Mouse (Mus musculus) myocyte (in vitro differentiated cells): ENCODE measurements around the gene Fcho1.

ENCODE experiments used
- MYOD1 ChIP-seq, 3 experiments: IDR thresholded peaks; one replicate each; pipeline ENCODE4 v1.6.1; 2011; ENCODE audit warnings: control low read depth in 2 of 3, low read depth in 2 of 3, mild to moderate bottlenecking in 2 of 3, moderate library complexity in 1 of 3; ENCODE audit not compliant: insufficient read length in 2 of 3, control insufficient read depth in 1 of 3
- MYOG ChIP-seq, 3 experiments: IDR thresholded peaks; one replicate each; pipeline ENCODE4 v1.6.1; 2011; ENCODE audit warnings: control low read depth in 2 of 3, low read depth in 2 of 3, mild to moderate bottlenecking in 2 of 3; ENCODE audit not compliant: insufficient read length in 2 of 3, control insufficient read depth in 1 of 3, insufficient read depth in 1 of 3
- POLR2A ChIP-seq: IDR thresholded peaks from one replicate; pipeline ENCODE4 v1.6.1; 2011; ENCODE audit warnings: low read depth, mild to moderate bottlenecking, control low read depth, moderate library complexity; ENCODE audit not compliant: insufficient read length
- POLR2AphosphoS2 ChIP-seq: IDR thresholded peaks from one replicate; pipeline ENCODE4 v1.6.1; 2011; ENCODE audit warnings: low read depth, control low read depth; ENCODE audit not compliant: insufficient read length
- TCF3 ChIP-seq: IDR thresholded peaks from one replicate; pipeline ENCODE4 v1.6.1; 2011; ENCODE audit warnings: low read depth, control low read depth; ENCODE audit not compliant: insufficient read length
- USF1 ChIP-seq: IDR thresholded peaks from one replicate; pipeline ENCODE4 v1.6.1; 2011; ENCODE audit warnings: low read depth, mild to moderate bottlenecking, control low read depth, moderate library complexity

DNA sequence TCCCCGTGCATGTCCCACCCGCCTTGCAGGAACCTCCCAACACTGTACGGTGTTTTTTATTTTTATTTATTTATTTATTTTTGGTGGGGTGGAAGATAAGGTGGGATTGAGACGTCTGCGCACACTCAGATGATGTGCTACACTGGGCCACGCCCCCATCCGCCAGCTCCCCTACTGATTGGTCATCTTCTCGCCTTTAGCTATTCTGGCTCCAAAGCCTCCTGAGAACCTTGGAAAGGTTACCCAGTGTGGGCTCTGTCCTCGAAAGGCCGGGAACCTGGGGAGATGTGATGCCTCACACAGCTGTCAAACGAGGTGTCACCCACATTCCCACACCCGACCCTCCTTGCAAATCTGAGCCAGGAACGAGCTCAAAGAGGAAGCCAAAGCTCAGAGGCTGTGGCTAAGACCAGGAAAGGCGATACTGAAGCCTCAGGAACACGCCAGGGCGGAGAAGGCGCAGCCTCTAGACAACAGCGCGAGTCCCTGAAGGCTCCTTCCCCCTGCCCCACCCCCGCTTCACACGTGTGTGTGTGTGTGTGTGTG is 2.8 kb upstream of the Fcho1 start:
- TF ChIP-seq MYOG (IDR thresholded peaks at IDR 0.05; ENCODE audit: control insufficient read depth in 1 of 3, insufficient read depth in 1 of 3, insufficient read length in 2 of 3, low read depth in 2 of 3): no peak
- TF ChIP-seq TCF3: no peak
- no peak for TF ChIP-seq POLR2A
- no peak for TF ChIP-seq USF1
- no peak for TF ChIP-seq MYOD1 (IDR thresholded peaks at IDR 0.05; ENCODE audit: control insufficient read depth in 1 of 3, insufficient read length in 2 of 3, low read depth in 2 of 3)
- no peak for TF ChIP-seq POLR2AphosphoS2
